Mouse (Mus musculus): Measurements from ENCODE around the gene Gtf2h4. TPM values are rescaled to one million over a fixed set of nuclear protein-coding genes. Genes with fewer than 3 reads are reported as not detected.

The Gtf2h4 gene
- polyA plus RNA-seq, 1 experiment: 40.6 TPM

- Histone ChIP-seq H3K27me3 (ENCODE audit: control insufficient read depth, insufficient read depth, insufficient read length) (no peaks in the 10 kb centered on the region), H3K79me3 (ENCODE audit: low read depth) (peaks cover 26% of the 10 kb centered on the region), H3K79me2 (ENCODE audit: control insufficient read depth, insufficient read depth) (peaks cover 56% of the 10 kb centered on the region), H3ac (ENCODE audit: control insufficient read depth, insufficient read length, low read depth) (peak overlapping the region; percentile 59), H3K36me3 (ENCODE audit: control insufficient read depth, insufficient read depth) (peaks cover 19% of the 10 kb centered on the region), H3K4me3 (ENCODE audit: insufficient read depth, poor library complexity, severe bottlenecking) (peak overlapping the region; percentile 19)
- TF ChIP-seq MYOG (IDR thresholded peaks at IDR 0.05; ENCODE audit: control insufficient read depth, extremely low read depth, insufficient read length): no peak
- no peak for TF ChIP-seq MYOD1 (IDR thresholded peaks at IDR 0.05; ENCODE audit: control insufficient read depth, insufficient read length, low read depth)
- TF ChIP-seq USF1 (IDR thresholded peaks at IDR 0.05; ENCODE audit: low read depth): no peak
- TF ChIP-seq MAX (IDR thresholded peaks at IDR 0.05): no peak
- TF ChIP-seq FOSL1 (IDR thresholded peaks at IDR 0.05; ENCODE audit: insufficient read depth, low read length, poor library complexity, severe bottlenecking): no peak
- TF ChIP-seq CEBPB (IDR thresholded peaks at IDR 0.05; ENCODE audit: low read depth): no peak
- TF ChIP-seq CTCF (IDR thresholded peaks at IDR 0.05; ENCODE audit: control insufficient read depth, insufficient read depth, insufficient read length): no peak
These were observed 23.9 kb upstream of the Gtf2h4 start for GRCm38 (mm10) chr17:35697429-35697758.

- Histone ChIP-seq H3K27me3 (ENCODE audit: control insufficient read depth, insufficient read depth, insufficient read length) (no peaks in the 10 kb centered on the region), H3K79me3 (ENCODE audit: low read depth) (peaks cover 26% of the 10 kb centered on the region), H3ac (ENCODE audit: control insufficient read depth, insufficient read length, low read depth) (peak overlapping the region; percentile 27), H3K36me3 (ENCODE audit: control insufficient read depth, insufficient read depth) (peaks cover 26% of the 10 kb centered on the region), H3K4me3 (ENCODE audit: insufficient read depth, poor library complexity, severe bottlenecking) (no peak overlapping the region), H3K79me2 (ENCODE audit: control insufficient read depth, insufficient read depth) (peaks cover 56% of the 10 kb centered on the region)
- TF ChIP-seq MAX (IDR thresholded peaks at IDR 0.05) (no peak), MYOG (IDR thresholded peaks at IDR 0.05; ENCODE audit: control insufficient read depth, extremely low read depth, insufficient read length) (no peak), USF1 (IDR thresholded peaks at IDR 0.05; ENCODE audit: low read depth) (no peak), CEBPB (IDR thresholded peaks at IDR 0.05; ENCODE audit: low read depth) (no peak), MYOD1 (IDR thresholded peaks at IDR 0.05; ENCODE audit: control insufficient read depth, insufficient read length, low read depth) (no peak), CTCF (IDR thresholded peaks at IDR 0.05; ENCODE audit: control insufficient read depth, insufficient read depth, insufficient read length) (no peak), FOSL1 (IDR thresholded peaks at IDR 0.05; ENCODE audit: insufficient read depth, low read length, poor library complexity, severe bottlenecking) (no peak)
These were observed 23.2 kb upstream of the Gtf2h4 start for GRCm38 (mm10) chr17:35696691-35697090.

- peaks cover 29% of the 10 kb centered on the region for H3K36me3 ChIP-seq (ENCODE audit: control insufficient read depth, insufficient read depth)
- H3ac ChIP-seq (ENCODE audit: control insufficient read depth, insufficient read length, low read depth): no peak overlapping the region
- H3K27me3 ChIP-seq (ENCODE audit: control insufficient read depth, insufficient read depth, insufficient read length): no peaks in the 10 kb centered on the region
- peaks cover 26% of the 10 kb centered on the region for H3K79me3 ChIP-seq (ENCODE audit: low read depth)
- no peak for TF ChIP-seq MYOG (IDR thresholded peaks at IDR 0.05; ENCODE audit: control insufficient read depth, extremely low read depth, insufficient read length)
- no peak for TF ChIP-seq CTCF (IDR thresholded peaks at IDR 0.05; ENCODE audit: control insufficient read depth, insufficient read depth, insufficient read length)
- TF ChIP-seq USF1 (IDR thresholded peaks at IDR 0.05; ENCODE audit: low read depth): no peak
- no peak for TF ChIP-seq MAX (IDR thresholded peaks at IDR 0.05)
- no peak for TF ChIP-seq FOSL1 (IDR thresholded peaks at IDR 0.05; ENCODE audit: insufficient read depth, low read length, poor library complexity, severe bottlenecking)
- TF ChIP-seq MYOD1 (IDR thresholded peaks at IDR 0.05; ENCODE audit: control insufficient read depth, insufficient read length, low read depth): no peak
- no peak for TF ChIP-seq CEBPB (IDR thresholded peaks at IDR 0.05; ENCODE audit: low read depth)
- H3K79me2 ChIP-seq (ENCODE audit: control insufficient read depth, insufficient read depth): peaks cover 56% of the 10 kb centered on the region
- H3K4me3 ChIP-seq (ENCODE audit: insufficient read depth, poor library complexity, severe bottlenecking): no peak overlapping the region
These were observed 21.8 kb upstream of the Gtf2h4 start for GRCm38 (mm10) chr17:35695289-35695688.

DNA sequence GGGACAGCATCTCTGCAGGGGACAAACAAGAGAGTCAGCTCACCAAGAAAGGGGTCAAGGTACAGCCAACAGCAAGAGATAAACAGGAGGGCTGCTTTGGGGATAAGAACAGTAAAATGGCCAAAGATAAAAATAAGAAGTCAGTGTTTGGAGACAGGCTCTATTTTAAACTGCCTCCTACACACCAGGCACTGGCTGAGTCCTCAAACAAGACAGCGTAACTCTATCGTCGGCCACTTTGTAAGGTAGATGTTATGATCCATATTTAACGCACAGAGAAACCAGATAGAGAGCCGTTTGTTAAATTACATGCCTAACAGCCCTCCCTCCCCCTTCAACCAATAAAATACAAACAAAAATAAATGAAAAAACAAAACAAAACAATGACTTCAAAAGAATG is 20.4 kb upstream of the Gtf2h4 start:
- Histone ChIP-seq H3K36me3 (ENCODE audit: control insufficient read depth, insufficient read depth) (peaks cover 38% of the 10 kb centered on the region), H3K79me3 (ENCODE audit: low read depth) (peaks cover 23% of the 10 kb centered on the region), H3K79me2 (ENCODE audit: control insufficient read depth, insufficient read depth) (peaks cover 48% of the 10 kb centered on the region), H3ac (ENCODE audit: control insufficient read depth, insufficient read length, low read depth) (no peak overlapping the region), H3K27me3 (ENCODE audit: control insufficient read depth, insufficient read depth, insufficient read length) (no peaks in the 10 kb centered on the region), H3K4me3 (ENCODE audit: insufficient read depth, poor library complexity, severe bottlenecking) (no peak overlapping the region)
- no peak for TF ChIP-seq FOSL1 (IDR thresholded peaks at IDR 0.05; ENCODE audit: insufficient read depth, low read length, poor library complexity, severe bottlenecking)
- TF ChIP-seq CTCF (IDR thresholded peaks at IDR 0.05; ENCODE audit: control insufficient read depth, insufficient read depth, insufficient read length): no peak
- no peak for TF ChIP-seq MYOD1 (IDR thresholded peaks at IDR 0.05; ENCODE audit: control insufficient read depth, insufficient read length, low read depth)
- TF ChIP-seq MAX (IDR thresholded peaks at IDR 0.05): no peak
- TF ChIP-seq MYOG (IDR thresholded peaks at IDR 0.05; ENCODE audit: control insufficient read depth, extremely low read depth, insufficient read length): no peak
- no peak for TF ChIP-seq CEBPB (IDR thresholded peaks at IDR 0.05; ENCODE audit: low read depth)
- TF ChIP-seq USF1 (IDR thresholded peaks at IDR 0.05; ENCODE audit: low read depth): no peak

DNA sequence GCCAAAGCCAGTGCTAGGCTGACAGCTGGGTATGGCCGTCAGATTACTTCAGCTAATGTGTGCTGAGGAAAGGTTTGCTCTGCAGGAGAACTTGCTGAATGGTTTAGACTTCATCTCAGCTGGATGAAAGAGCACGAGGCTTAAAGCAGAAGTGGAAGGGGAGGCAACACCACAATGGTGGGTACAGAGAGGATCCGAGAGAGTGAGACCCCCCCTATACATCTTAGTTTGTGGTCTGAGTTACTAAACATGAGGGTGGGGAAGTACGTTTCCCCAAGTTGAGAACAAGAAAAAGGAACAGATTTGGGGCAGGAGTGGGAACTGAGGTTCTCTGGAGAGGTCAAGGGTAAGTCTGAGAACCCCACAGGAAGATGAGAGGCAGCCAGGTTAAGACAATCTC is 18.8 kb upstream of the Gtf2h4 start:
- Histone ChIP-seq H3K4me3 (ENCODE audit: insufficient read depth, poor library complexity, severe bottlenecking) (no peak overlapping the region), H3K79me3 (ENCODE audit: low read depth) (peaks cover 23% of the 10 kb centered on the region), H3K36me3 (ENCODE audit: control insufficient read depth, insufficient read depth) (peaks cover 51% of the 10 kb centered on the region), H3K79me2 (ENCODE audit: control insufficient read depth, insufficient read depth) (peaks cover 38% of the 10 kb centered on the region), H3ac (ENCODE audit: control insufficient read depth, insufficient read length, low read depth) (no peak overlapping the region), H3K27me3 (ENCODE audit: control insufficient read depth, insufficient read depth, insufficient read length) (no peaks in the 10 kb centered on the region)
- TF ChIP-seq MYOG (IDR thresholded peaks at IDR 0.05; ENCODE audit: control insufficient read depth, extremely low read depth, insufficient read length) (no peak), USF1 (IDR thresholded peaks at IDR 0.05; ENCODE audit: low read depth) (no peak), MYOD1 (IDR thresholded peaks at IDR 0.05; ENCODE audit: control insufficient read depth, insufficient read length, low read depth) (no peak), CTCF (IDR thresholded peaks at IDR 0.05; ENCODE audit: control insufficient read depth, insufficient read depth, insufficient read length) (no peak), CEBPB (IDR thresholded peaks at IDR 0.05; ENCODE audit: low read depth) (no peak), FOSL1 (IDR thresholded peaks at IDR 0.05; ENCODE audit: insufficient read depth, low read length, poor library complexity, severe bottlenecking) (no peak), MAX (IDR thresholded peaks at IDR 0.05) (no peak)

- no peak overlapping the region for H3ac ChIP-seq (ENCODE audit: control insufficient read depth, insufficient read length, low read depth)
- TF ChIP-seq CEBPB (IDR thresholded peaks at IDR 0.05; ENCODE audit: low read depth): no peak
- no peak for TF ChIP-seq MYOG (IDR thresholded peaks at IDR 0.05; ENCODE audit: control insufficient read depth, extremely low read depth, insufficient read length)
- TF ChIP-seq USF1 (IDR thresholded peaks at IDR 0.05; ENCODE audit: low read depth): no peak
- TF ChIP-seq FOSL1 (IDR thresholded peaks at IDR 0.05; ENCODE audit: insufficient read depth, low read length, poor library complexity, severe bottlenecking): no peak
- no peak for TF ChIP-seq MYOD1 (IDR thresholded peaks at IDR 0.05; ENCODE audit: control insufficient read depth, insufficient read length, low read depth)
- no peak for TF ChIP-seq CTCF (IDR thresholded peaks at IDR 0.05; ENCODE audit: control insufficient read depth, insufficient read depth, insufficient read length)
- TF ChIP-seq MAX (IDR thresholded peaks at IDR 0.05): no peak
- peaks cover 19% of the 10 kb centered on the region for H3K79me3 ChIP-seq (ENCODE audit: low read depth)
- H3K27me3 ChIP-seq (ENCODE audit: control insufficient read depth, insufficient read depth, insufficient read length): no peaks in the 10 kb centered on the region
- H3K4me3 ChIP-seq (ENCODE audit: insufficient read depth, poor library complexity, severe bottlenecking): no peak overlapping the region
- peaks cover 32% of the 10 kb centered on the region for H3K79me2 ChIP-seq (ENCODE audit: control insufficient read depth, insufficient read depth)
- peaks cover 56% of the 10 kb centered on the region for H3K36me3 ChIP-seq (ENCODE audit: control insufficient read depth, insufficient read depth)
These were observed 18.3 kb upstream of the Gtf2h4 start for GRCm38 (mm10) chr17:35691811-35692210.

Data from C2C12 (cell line).